Mouse (Mus musculus) yolk sac, embryonic 10.5 days (tissue): Measurements from ENCODE around the gene Olfr96.

Experiments
- DNase-seq: peaks from one replicate; pipeline ENCODE4 v3.0.0-alpha.2; 2017; ENCODE audit warnings: low spot score

The Olfr96 gene

DNA sequence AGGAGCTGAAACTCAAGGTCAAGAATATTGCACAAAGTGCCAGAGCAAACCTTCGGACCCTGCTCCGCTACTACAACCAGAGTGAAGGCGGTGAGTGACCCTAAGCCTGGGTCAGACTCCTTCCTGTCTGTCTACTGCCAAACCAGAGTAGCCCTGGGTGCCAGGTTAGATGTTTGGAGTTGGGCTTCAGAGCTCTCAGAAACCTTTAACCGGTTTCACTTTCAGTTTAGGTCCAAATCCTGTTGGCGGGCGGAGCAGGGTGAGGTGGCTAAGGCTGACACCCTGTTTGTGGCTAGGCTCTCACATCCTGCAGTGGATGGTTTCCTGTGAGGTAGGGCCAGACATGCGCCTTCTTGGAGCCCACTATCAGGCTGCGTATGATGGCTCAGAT lies 50.8 kb downstream of the Olfr96 start:
- no peak for DNase-seq

DNA sequence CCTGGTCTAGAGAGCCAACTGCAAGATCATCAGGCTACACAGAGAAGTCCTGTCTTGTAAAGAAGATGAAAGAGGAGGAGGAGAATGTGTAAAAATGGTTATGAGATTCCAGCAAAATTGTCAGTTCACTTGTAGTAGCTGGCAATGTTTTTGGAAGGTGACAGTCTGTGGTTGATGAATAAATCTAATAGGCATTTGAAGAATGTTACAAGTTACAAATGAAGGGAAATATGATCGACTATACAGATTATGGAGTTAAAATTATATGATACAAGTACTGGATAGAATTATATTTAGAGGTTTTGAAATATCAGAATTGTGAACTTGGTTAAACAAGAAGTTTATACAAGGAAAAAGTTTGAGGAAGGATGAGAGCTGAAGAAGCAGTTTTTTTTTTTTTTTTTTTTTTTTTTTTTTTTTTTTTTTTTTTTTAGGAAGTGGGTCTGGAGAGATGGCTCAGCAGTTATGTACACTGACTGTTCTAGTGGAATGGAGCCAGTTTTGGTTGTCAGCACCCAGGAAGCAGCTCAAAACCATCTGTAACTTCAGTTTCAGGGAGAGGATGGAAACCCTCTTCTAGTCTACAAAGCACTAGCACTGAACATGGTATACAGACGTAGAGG lies 55.8 kb downstream of the Olfr96 start:
- DNase-seq, result no peak
